Mouse (Mus musculus) heart, embryonic 13.5 days (tissue): ENCODE results near the gene Pdgfd. TPM values are rescaled to one million over a fixed set of nuclear protein-coding genes. Genes with fewer than 3 reads are reported as not detected.
"Not testable (repeated sequence)": the region's sequence is repeated elsewhere in the genome, so short reads cannot be mapped to it uniquely, and the experiment has no call there.

Source experiments
- ATAC-seq: fragments of 200-750 bp; cut with Nextera tagmentation; 2 replicates; pipeline ENCODE4 v1.8.0; 2017; ENCODE audit warnings: moderate TSS enrichment; ENCODE audit not compliant: insufficient number of reproducible peaks, low FRiP score, low TSS enrichment; ENCODE audit errors: extremely low read depth
- H3K27ac ChIP-seq: fragments of 300-500 bp; sonication (generic); replicated peaks from 2 replicates; pipeline ENCODE4 v1.5.1; 2015; ENCODE audit warnings: moderate library complexity, mild to moderate bottlenecking, inconsistent platforms
- H3K27me3 ChIP-seq: fragments of 300-500 bp; sonication (generic); replicated peaks from 2 replicates; pipeline ENCODE4 v1.6.1; 2015; ENCODE audit warnings: mild to moderate bottlenecking, inconsistent platforms
- H3K36me3 ChIP-seq: fragments of 300-500 bp; sonication (generic); 2 replicates; pipeline ENCODE4 v1.6.1; 2015; ENCODE audit warnings: mild to moderate bottlenecking, inconsistent platforms
- H3K4me1 ChIP-seq: fragments of 300-500 bp; sonication (generic); 2 replicates; pipeline ENCODE4 v1.6.1; 2015; ENCODE audit warnings: inconsistent platforms
- H3K4me2 ChIP-seq: fragments of 300-500 bp; sonication (generic); 2 replicates; pipeline ENCODE4 v1.6.1; 2015; ENCODE audit warnings: inconsistent platforms, mild to moderate bottlenecking, moderate library complexity
- H3K4me3 ChIP-seq: fragments of 300-500 bp; sonication (generic); 2 replicates; pipeline ENCODE4 v1.5.1; 2015; ENCODE audit warnings: moderate library complexity, mild to moderate bottlenecking, inconsistent platforms
- H3K9ac ChIP-seq: fragments of 300-500 bp; sonication (generic); 2 replicates; pipeline ENCODE4 v1.6.1; 2015; ENCODE audit warnings: inconsistent platforms, mild to moderate bottlenecking, moderate library complexity
- H3K9me3 ChIP-seq: fragments of 300-500 bp; sonication (generic); 2 replicates; pipeline ENCODE4 v1.6.1; 2016; ENCODE audit warnings: inconsistent platforms
- WGBS: fragments of 180-500 bp; shearing (Covaris S2); methylation state at CpG from one replicate; pipeline ENCODE4 v1.1.7; 2015; ENCODE audit warnings: mixed read lengths; 5-methylcytosine and 5-hydroxymethylcytosine counted together
- polyA plus RNA-seq: library from polyadenylated mRNA; unstranded; fragments of >200 nt; fragmentation: Nextera tagmentation; extraction: Ambion mirVana; gene quantifications from 2 replicates; pipeline ENCODE4 v1.2.1, GENCODE M21; 2015

Pdgfd gene
- polyA plus RNA-seq, result 7.6 and 8.0 TPM in 2 replicates

- H3K9ac ChIP-seq, result peak within 1 kb of the TSS; percentile 82
- no peaks in the 10 kb centered on the region for H3K9me3 ChIP-seq
- no peaks in the 10 kb centered on the region for H3K36me3 ChIP-seq
- H3K27ac ChIP-seq, result peak within 1 kb of the TSS; percentile 56
- no peaks in the 10 kb centered on the region for H3K27me3 ChIP-seq
- peaks cover 12% of the 10 kb centered on the region for H3K4me1 ChIP-seq
- peak within 1 kb of the TSS; percentile 68 for H3K4me3 ChIP-seq
- H3K4me2 ChIP-seq, result peak within 1 kb of the TSS; percentile 73
- 3% methylated on average over 32 of the region's 32 CpGs for WGBS
- ATAC-seq, result peak; percentile 74; the same call in 1 of the 2 replicates
These were observed at the start of gene Pdgfd for GRCm38 (mm10) chr9:6168391-6169037. Pdgfd (plus strand) TSS chr9:6168584.

GRCm38 (mm10) chr9:6169038-6169431 lies 651 bp downstream of the Pdgfd start:
- Histone ChIP-seq H3K4me2 (peak overlapping the region; percentile 73), H3K27ac (peak overlapping the region; percentile 56; the same call in 1 of the 2 replicates), H3K27me3 (no peaks in the 10 kb centered on the region), H3K4me1 (peaks cover 12% of the 10 kb centered on the region), H3K9ac (peak overlapping the region; percentile 82), H3K4me3 (peak overlapping the region; percentile 68), H3K36me3 (no peaks in the 10 kb centered on the region), H3K9me3 (no peaks in the 10 kb centered on the region)
- ATAC-seq, result no peak
- WGBS, result 29% methylated on average over 3 of the region's 3 CpGs

GRCm38 (mm10) chr9:6170962-6171361 lies 2.6 kb downstream of the Pdgfd start:
- Histone ChIP-seq H3K4me2 (no peak overlapping the region), H3K4me3 (no peak overlapping the region), H3K27me3 (no peaks in the 10 kb centered on the region), H3K9ac (no peak overlapping the region), H3K9me3 (no peaks in the 10 kb centered on the region), H3K4me1 (peaks cover 15% of the 10 kb centered on the region), H3K27ac (no peak overlapping the region), H3K36me3 (no peaks in the 10 kb centered on the region)
- ATAC-seq, result no peak
- WGBS, result 64% methylated on average over 9 of the region's 9 CpGs

GRCm38 (mm10) chr9:6173276-6173675 lies 4.9 kb downstream of the Pdgfd start:
- no peak for ATAC-seq
- no peaks in the 10 kb centered on the region for H3K27me3 ChIP-seq
- H3K4me1 ChIP-seq, result peaks cover 13% of the 10 kb centered on the region
- H3K4me3 ChIP-seq, result no peak overlapping the region
- no peak overlapping the region for H3K27ac ChIP-seq
- WGBS, result 85% methylated on average over 1 of the region's 1 CpGs
- no peak overlapping the region for H3K4me2 ChIP-seq
- no peaks in the 10 kb centered on the region for H3K36me3 ChIP-seq
- H3K9ac ChIP-seq, result no peak overlapping the region
- H3K9me3 ChIP-seq, result no peaks in the 10 kb centered on the region

- Histone ChIP-seq H3K36me3 (no peaks in the 10 kb centered on the region), H3K27ac (no peak overlapping the region), H3K4me2 (no peak overlapping the region), H3K4me1 (0 out of 2 replicates have a peak, but pooled peaks cover 4% of the 10 kb centered on the region), H3K4me3 (no peak overlapping the region), H3K9ac (no peak overlapping the region), H3K27me3 (no peaks in the 10 kb centered on the region), H3K9me3 (no peaks in the 10 kb centered on the region)
- no peak for ATAC-seq
- 69% methylated on average over 4 of the region's 4 CpGs for WGBS
These were observed 7.3 kb downstream of the Pdgfd start for GRCm38 (mm10) chr9:6175731-6176130.

GRCm38 (mm10) chr9:6182307-6182923 lies 14.0 kb downstream of the Pdgfd start:
- Histone ChIP-seq H3K4me1 (no peaks in the 10 kb centered on the region), H3K4me3 (no peak overlapping the region), H3K27ac (no peak overlapping the region), H3K36me3 (no peaks in the 10 kb centered on the region), H3K9me3 (no peaks in the 10 kb centered on the region), H3K27me3 (no peaks in the 10 kb centered on the region), H3K4me2 (no peak overlapping the region), H3K9ac (no peak overlapping the region)
- ATAC-seq, result no peak
- WGBS, result 81% methylated on average over 3 of the region's 3 CpGs

GRCm38 (mm10) chr9:6187955-6188354 lies 19.6 kb downstream of the Pdgfd start:
- no peaks in the 10 kb centered on the region for H3K36me3 ChIP-seq
- H3K27me3 ChIP-seq, result no peaks in the 10 kb centered on the region
- WGBS, result 37% methylated on average over 3 of the region's 3 CpGs
- no peak overlapping the region for H3K4me2 ChIP-seq
- no peak for ATAC-seq
- no peaks in the 10 kb centered on the region for H3K9me3 ChIP-seq
- no peak overlapping the region for H3K4me3 ChIP-seq
- no peak overlapping the region for H3K9ac ChIP-seq
- H3K27ac ChIP-seq, result no peak overlapping the region
- H3K4me1 ChIP-seq, result no peaks in the 10 kb centered on the region

GRCm38 (mm10) chr9:6193352-6193751 lies 25.0 kb downstream of the Pdgfd start:
- ATAC-seq, result no peak
- H3K4me2 ChIP-seq, result no peak overlapping the region
- 66% methylated on average over 1 of the region's 1 CpGs for WGBS

GRCm38 (mm10) chr9:6212862-6213261 lies 44.5 kb downstream of the Pdgfd start:
- Histone ChIP-seq H3K9ac (no peak overlapping the region), H3K27ac (no peak overlapping the region), H3K4me2 (no peak overlapping the region), H3K36me3 (no peaks in the 10 kb centered on the region), H3K4me3 (no peak overlapping the region), H3K9me3 (no peaks in the 10 kb centered on the region), H3K4me1 (no peaks in the 10 kb centered on the region), H3K27me3 (no peaks in the 10 kb centered on the region)
- 56% methylated on average over 5 of the region's 5 CpGs for WGBS
- no peak for ATAC-seq

More at GRCm38 (mm10) chr9:6193352-6193751, 25.0 kb downstream of the Pdgfd start:
- H3K27me3 ChIP-seq, result no peaks in the 10 kb centered on the region
- H3K36me3 ChIP-seq, result no peaks in the 10 kb centered on the region
- no peak overlapping the region for H3K9ac ChIP-seq
- no peak overlapping the region for H3K27ac ChIP-seq
- no peaks in the 10 kb centered on the region for H3K4me1 ChIP-seq
- no peaks in the 10 kb centered on the region for H3K9me3 ChIP-seq
- no peak overlapping the region for H3K4me3 ChIP-seq

- no peaks in the 10 kb centered on the region for H3K9me3 ChIP-seq
- ATAC-seq, result no peak
- WGBS, result 65% methylated on average over 1 of the region's 1 CpGs
These were observed 49.1 kb downstream of the Pdgfd start for GRCm38 (mm10) chr9:6217505-6217904.

GRCm38 (mm10) chr9:6235982-6236381 lies 67.6 kb downstream of the Pdgfd start:
- not testable (repeated sequence) for H3K4me3 ChIP-seq, H3K9me3 ChIP-seq, ATAC-seq, H3K4me2 ChIP-seq, H3K4me1 ChIP-seq, H3K27ac ChIP-seq, H3K27me3 ChIP-seq, H3K36me3 ChIP-seq, H3K9ac ChIP-seq
- WGBS, result 78% methylated on average over 1 of the region's 1 CpGs

More at GRCm38 (mm10) chr9:6217505-6217904, 49.1 kb downstream of the Pdgfd start:
- no peak overlapping the region for H3K4me2 ChIP-seq
- H3K36me3 ChIP-seq, result no peaks in the 10 kb centered on the region
- H3K4me1 ChIP-seq, result no peaks in the 10 kb centered on the region
- no peak overlapping the region for H3K4me3 ChIP-seq
- H3K27ac ChIP-seq, result no peak overlapping the region
- H3K27me3 ChIP-seq, result no peaks in the 10 kb centered on the region
- no peak overlapping the region for H3K9ac ChIP-seq

GRCm38 (mm10) chr9:6250320-6250719 lies 81.9 kb downstream of the Pdgfd start:
- no peaks in the 10 kb centered on the region for H3K27me3 ChIP-seq
- ATAC-seq, result no peak
- H3K9ac ChIP-seq, result no peak overlapping the region
- H3K4me3 ChIP-seq, result no peak overlapping the region
- H3K9me3 ChIP-seq, result no peaks in the 10 kb centered on the region
- no peak overlapping the region for H3K4me2 ChIP-seq
- H3K27ac ChIP-seq, result no peak overlapping the region
- H3K4me1 ChIP-seq, result 0 out of 2 replicates have a peak, but pooled peaks cover 4% of the 10 kb centered on the region
- 64% methylated on average over 1 of the region's 1 CpGs for WGBS
- H3K36me3 ChIP-seq, result no peaks in the 10 kb centered on the region
